Mouse (Mus musculus) kidney, postnatal 14 days (tissue): ENCODE measurements at regions not wholly inside any gene's neighbourhood (a gene's known extent, or its start where the extent isn't known, plus 50 kb on each side); places are given as distances from the start of the nearest gene placed in this dataset.
"Not testable (repeated sequence)": the region's sequence is repeated elsewhere in the genome, so short reads cannot be mapped to it uniquely, and the experiment has no call there.

Source experiments
- DNase-seq: peaks from one replicate; pipeline ENCODE4 v3.0.0; 2022; ENCODE audit warnings: mixed read lengths

DNA sequence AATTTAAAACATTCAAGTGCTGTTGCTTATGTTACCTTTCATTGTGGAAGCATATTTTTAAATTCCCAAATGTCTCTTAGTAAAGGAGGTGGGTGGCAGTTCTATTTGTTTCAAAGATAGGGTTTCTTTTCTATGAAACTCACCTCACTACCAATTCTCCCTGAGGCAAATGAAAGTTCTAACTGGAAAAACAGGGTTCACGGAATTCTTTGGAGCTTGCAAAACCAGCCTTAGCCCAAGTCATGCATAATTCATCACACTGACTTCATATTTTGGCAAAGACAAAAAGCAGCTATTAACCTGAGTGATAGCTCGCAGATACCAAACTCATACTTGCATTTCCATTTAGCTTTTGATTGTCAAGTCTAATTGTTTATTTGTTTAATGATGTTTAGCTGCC, 73.8 kb downstream of the Dio2 start:
- peak; percentile 22 for DNase-seq

DNA sequence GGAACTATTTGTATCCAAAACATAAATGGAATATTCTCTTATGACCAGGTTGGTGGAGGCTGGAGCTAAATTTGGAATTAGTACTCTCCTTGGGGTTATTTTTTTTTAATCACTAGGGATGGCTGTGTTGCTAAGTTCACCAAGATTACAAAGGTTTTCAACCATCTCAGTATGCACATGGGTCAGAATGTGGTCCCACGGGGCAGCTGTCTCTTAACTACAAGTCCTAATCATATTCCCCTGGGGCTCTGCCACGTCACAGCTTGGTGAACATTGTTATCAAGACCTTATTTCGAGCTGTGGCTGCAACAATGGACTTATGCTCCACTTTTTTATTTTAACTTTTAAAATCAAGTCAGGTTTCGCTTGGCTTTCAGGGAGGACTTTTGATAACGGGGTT, 92.8 kb downstream of the Dio2 start:
- no peak for DNase-seq

DNA sequence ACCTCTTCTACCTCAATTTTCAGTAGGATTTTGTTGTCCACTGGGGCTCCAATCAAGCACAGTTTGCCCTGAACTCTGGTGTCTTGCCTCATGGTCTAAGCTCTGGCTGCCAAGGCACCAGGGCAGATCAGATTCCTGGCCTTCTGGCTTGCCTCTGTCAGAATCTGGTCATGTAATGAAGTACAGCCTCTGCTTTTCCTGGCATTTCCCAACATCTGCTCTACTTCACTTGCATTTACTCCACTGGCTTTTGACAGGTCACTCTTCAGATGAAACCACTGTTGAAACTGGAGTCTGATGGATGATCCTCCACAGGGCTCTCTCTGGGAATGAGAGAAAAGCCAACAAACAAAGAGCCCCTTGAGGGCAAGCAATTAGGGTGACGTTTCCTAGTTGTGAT, 94.3 kb downstream of the Dio2 start:
- no peak for DNase-seq

DNA sequence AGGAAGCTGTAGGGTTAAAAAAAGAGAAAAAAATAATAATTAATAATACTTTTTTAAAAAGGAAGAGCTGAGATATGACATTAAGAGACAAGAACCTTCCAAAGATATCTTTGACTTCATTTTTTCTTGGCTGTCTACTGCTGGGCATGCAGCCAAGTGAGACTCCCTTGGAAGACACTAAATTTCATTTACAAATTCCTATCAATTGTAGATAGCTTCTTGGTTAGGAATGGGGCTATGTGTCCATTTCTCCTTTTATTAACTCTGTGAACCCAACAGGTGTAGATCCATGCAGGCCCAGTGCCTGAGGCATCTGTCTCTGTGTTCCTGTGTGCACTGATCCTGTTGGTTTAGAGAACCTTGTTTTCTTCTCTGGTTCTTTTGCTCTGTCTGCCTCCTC, 113.4 kb downstream of the Dio2 start:
- no peak for DNase-seq

DNA sequence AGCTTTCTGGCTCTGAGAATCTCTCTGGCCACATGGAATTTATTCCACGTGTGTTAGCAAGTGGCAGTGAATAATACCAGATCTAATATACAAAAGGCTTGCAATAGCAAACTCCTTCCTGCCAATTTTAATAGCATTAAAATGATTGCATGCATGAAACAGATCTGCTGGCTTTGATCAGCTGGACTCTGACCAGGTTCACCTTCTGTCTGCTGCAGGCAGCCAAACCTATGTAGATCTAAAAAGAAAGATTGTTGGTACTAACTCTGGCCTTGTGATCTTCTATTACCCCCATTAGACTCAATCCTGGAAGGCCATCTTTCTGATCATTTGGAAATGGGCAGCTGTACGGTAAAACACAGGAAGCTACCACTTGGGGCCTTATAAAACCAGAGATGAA, 114.8 kb downstream of the Dio2 start:
- no peak for DNase-seq

DNA sequence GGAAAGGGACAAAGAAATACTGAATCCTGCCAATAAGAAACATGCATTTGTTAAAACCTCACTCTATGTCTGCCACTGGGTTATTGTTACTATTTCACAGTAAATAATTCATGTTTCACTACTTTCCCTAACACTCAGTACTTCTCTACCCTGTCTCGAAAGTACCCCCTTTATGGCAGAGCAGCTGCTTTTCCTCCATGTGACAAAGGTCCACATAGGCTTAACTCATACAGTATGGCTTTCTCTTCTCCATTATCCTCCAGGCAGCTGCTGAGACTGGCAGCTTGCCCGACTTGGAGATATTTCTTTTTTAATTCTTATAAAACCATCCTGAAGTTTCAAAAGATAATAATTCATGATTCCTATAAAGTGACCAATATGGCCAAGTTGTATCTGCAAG, 129.4 kb downstream of the Dio2 start:
- no peak for DNase-seq

DNA sequence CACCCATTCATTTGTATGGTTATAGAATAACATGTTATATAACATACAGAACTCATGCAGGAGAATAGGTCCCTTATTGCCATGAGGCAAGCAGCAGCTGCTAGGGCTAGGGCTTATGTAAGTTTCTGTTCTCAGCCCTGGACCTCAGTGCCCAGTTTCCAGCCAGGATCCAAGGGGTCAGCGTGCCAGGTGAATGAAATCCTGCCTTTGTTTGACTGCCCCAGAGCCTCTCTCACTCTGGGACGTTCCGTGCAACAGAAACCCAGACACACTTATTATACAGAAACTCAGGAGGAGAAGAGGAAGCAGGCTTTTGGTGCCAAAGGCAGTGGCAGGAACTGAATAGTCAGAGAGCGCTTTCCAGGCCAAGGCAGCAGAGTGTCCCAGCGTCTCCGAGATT, 130.3 kb downstream of the Dio2 start:
- DNase-seq, result no peak

DNA sequence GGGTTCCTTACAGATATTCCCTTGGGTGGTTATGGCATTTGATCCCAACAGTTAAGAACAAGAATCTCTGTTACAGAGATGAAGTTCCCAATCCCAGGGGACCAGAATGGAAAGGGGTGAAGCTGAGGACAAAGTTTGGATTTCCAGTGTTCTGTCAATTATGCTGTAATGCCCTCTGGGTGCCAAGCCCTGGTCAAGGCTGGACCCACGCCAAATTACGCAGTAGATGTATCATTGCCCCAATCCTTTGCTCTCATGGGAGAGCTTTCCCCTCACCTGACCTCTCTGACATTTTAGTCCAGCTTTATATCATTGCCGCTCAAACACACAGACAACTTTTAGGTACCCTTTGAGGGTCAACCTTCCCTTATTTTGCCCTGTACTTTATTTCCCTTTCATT, 158.2 kb downstream of the Dio2 start:
- DNase-seq, result peak; percentile 11

DNA sequence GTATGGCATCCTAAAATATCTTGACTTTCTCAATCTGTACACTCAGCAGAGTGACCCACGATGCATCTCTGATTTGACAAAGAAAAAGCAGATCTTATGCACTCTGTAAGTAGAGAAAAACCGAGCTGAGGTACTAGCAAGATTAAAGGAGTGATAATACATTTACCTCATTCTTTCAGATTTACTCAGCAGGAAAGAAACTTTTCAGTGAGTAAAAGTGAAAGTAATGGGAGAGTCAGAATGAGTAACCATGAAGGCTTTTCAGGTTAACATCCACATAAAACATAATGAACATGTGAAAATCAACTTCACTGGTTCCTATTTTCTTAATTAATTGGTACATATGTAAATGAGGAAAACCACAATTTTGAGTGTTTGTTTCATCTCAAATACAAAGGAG, 162.1 kb downstream of the Dio2 start:
- DNase-seq, result no peak

DNA sequence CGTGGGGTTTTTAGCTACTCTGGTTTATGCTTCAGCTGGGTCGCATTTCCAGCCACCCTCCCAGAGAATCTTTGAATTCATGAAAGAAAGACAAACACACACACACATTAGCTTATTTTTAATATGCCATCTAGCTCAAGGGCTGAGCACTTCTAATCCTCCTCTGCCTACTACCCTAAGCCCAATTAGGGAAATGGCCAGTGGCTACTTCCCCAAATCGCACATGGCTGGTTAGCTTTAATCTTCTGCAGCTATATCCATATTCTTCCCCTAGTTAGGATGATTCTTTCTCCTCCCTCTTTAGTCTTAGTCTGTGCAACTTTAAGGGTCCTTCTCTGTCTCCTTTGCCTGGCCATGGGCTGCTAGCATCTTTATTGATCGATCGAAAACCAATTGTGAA, 166.3 kb downstream of the Dio2 start:
- no peak for DNase-seq

DNA sequence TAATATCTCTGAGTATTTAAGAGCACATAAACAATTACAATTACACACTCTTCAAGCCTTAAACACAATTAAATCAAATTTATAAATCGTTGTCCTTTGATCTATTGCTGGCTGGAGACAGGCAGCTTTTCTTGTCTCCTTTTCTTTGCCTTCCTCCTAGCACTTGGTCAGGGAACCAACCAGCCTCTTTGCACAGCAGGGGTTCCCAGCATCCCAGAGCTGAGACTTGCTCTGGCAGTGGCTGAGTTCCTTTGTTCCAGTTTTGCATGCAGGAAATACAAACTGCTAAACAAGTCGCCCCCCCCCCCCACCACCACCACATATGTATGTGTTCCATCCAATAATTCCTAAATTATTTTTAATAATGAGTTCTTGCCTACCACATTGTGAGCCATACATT, 166.7 kb downstream of the Dio2 start:
- no peak for DNase-seq

DNA sequence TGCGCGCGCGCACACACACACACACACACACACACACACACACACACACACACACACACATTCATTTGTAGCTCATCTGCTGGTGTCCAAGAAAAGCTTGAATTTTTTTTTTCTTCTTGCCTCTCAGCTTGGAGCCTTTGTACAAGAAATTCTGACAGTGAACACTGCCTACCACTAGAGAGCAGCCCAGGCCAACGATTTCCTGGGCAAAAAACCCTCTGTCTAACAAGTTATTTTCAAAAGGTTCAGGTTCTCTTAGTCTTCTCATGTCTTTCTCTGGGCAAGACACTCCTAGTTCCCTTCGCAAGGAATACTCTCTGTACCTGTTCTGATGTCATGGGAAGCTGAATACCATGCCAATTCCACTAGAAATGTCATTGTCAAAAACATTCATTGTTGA, 171.9 kb downstream of the Dio2 start:
- DNase-seq, result peak; percentile 23

DNA sequence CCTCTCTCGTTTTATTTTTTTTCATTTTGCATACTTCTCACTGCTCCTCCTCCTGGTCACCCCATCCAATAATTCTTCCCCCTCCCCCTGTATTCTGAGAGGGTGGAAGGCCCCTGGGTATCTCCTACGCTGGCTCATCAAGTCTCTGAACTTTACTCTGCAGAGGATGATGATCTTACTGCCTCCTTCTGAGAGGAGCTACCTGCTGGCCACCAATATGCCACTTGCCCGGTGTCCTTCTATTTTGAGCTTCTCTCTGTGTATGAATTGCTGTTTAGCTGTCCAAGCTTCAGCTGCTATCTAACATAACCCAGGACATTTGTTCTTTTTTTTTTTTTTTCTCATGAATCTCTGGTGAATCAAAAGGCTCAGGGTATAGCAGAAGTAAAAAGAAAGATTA, 173.2 kb downstream of the Dio2 start:
- no peak for DNase-seq

DNA sequence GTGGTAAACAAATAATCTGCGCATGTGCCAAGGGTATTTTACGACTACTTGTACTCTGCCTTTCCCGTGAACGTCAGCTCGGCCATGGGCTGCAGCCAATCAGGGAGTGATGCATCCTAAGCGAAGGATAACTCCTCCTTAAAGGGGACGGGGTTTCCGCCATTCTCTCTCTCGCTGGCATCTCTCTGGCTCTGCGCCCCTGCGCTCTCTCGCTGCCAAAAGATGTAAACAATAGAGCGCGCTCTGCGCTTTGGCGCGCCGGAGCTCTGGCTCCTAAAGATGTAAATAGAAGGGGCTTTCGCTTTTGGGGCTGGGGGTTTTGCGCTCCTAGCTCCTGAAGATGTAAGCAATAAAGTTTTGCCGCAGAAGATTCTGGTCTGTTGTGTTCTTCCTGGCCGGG, 173.6 kb downstream of the Dio2 start:
- not testable (repeated sequence) for DNase-seq

DNA sequence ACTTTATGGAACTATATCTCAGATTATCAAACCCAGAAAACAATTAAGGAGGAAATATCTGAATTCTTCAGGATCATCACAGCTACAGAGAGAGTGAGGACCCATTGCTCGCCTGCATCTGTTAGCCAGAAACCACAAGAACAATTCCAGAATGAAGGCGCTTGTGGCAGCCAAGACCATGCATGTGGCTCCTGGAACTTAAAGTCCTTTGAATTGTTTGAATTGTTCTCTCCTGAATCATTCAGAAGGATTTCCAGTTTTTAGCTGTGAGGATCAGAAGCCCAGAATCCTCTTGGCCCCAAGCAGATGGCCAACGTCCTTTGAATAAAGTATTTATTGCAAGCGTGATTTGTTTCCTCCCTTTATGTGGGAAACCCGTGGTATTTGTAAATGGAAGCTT, 195.9 kb downstream of the Dio2 start:
- no peak for DNase-seq
